Mouse (Mus musculus) G1E (cell line): Measurements from ENCODE around the gene Cyfip1. TPM values are rescaled to one million over a fixed set of nuclear protein-coding genes. Genes with fewer than 3 reads are reported as not detected.

Experiments used
- ATAC-seq: 2 replicates; pipeline ENCODE4 v1.8.0; 2016; ENCODE audit warnings: mild to moderate bottlenecking; ENCODE audit not compliant: insufficient number of reproducible peaks, poor library complexity, low FRiP score, severe bottlenecking; ENCODE audit errors: extremely low read depth
- DNase-seq: peaks from one replicate; pipeline ENCODE4 v3.0.0; 2012; ENCODE audit warnings: low spot score
- H3K27me3 ChIP-seq: 2 replicates; pipeline ENCODE4 v1.6.1; 2012; ENCODE audit warnings: mild to moderate bottlenecking, low read length, inconsistent platforms; ENCODE audit not compliant: insufficient read depth
- H3K36me3 ChIP-seq: replicated peaks from 2 replicates; pipeline ENCODE3; 2012; ENCODE audit warnings: mild to moderate bottlenecking, inconsistent platforms
- H3K4me1 ChIP-seq: 2 replicates; pipeline ENCODE4 v1.6.1; 2012; ENCODE audit warnings: low read depth, low read length, inconsistent platforms, mixed read lengths; ENCODE audit not compliant: insufficient read depth
- H3K4me3 ChIP-seq: 2 replicates; pipeline ENCODE4 v1.5.1; 2012; ENCODE audit warnings: low read depth, mild to moderate bottlenecking, inconsistent platforms, low read length, moderate library complexity, mixed read lengths
- H3K9me3 ChIP-seq: replicated peaks from 2 replicates; pipeline ENCODE4 v1.6.1; 2012; ENCODE audit warnings: inconsistent platforms
- CTCF ChIP-seq: IDR thresholded peaks from 2 replicates; pipeline ENCODE4 v1.5.1; 2012; ENCODE audit warnings: low read depth, low read length, inconsistent platforms, mixed read lengths
- GATA1 ChIP-seq: IDR thresholded peaks from 2 replicates; pipeline ENCODE4 v1.6.1; 2012; ENCODE audit warnings: borderline replicate concordance, low read length, inconsistent platforms, mixed read lengths
- GATA2 ChIP-seq: IDR thresholded peaks from 2 replicates; pipeline ENCODE4 v1.6.1; 2012; ENCODE audit warnings: low read depth, low read length, inconsistent platforms, borderline replicate concordance
- POLR2AphosphoS5 ChIP-seq: IDR thresholded peaks from 2 replicates; pipeline ENCODE4 v1.6.1; 2012; ENCODE audit warnings: low read depth, low read length, inconsistent platforms; ENCODE audit not compliant: insufficient replicate concordance
- TAL1 ChIP-seq: conservative IDR thresholded peaks from 2 replicates; pipeline ENCODE4 v1.6.1; 2012; ENCODE audit warnings: low read depth, low read length, inconsistent platforms, mixed read lengths
- polyA plus RNA-seq: library from polyadenylated mRNA; stranded (reverse); fragments of >175 nt; gene quantifications from 2 replicates; pipeline ENCODE4 v1.2.3, GENCODE M21; 2012
- total RNA-seq, 2 experiments: library from RNA; stranded (forward) in 1 of 2; stranded (reverse) in 1 of 2; fragments of 200-1000 nt in 1 of 2; fragments of >200 nt in 1 of 2; fragmentation: Nextera tagmentation in 1 of 2; gene quantifications; 2 replicates each; pipeline ENCODE4 v1.2.3; 2014 to 2017

Gene Cyfip1
- total and polyA plus RNA-seq, 3 experiments, result 39.0 to 70.8 (median 60.7) TPM

DNA sequence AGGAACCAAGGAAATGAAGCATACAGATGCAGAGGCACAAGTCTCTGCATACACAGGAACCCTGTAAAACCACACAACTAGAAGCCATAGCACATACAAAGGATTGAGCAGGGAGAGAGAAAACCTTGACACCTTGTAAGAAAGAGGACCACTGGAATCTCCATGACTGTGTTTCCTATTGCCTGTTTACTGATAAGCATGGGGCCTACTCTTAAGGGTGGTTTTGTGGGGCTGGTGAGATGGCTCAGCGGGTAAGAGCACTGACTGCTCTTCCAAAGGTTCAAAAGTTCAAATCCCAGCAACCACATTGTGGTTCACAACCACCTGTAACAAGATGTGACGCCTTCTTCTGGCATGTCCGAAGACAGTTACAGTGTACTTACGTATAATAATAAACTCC, 85.7 kb downstream of the Cyfip1 start:
- TF ChIP-seq TAL1 (no peak), GATA2 (no peak), POLR2AphosphoS5 (no peak), GATA1 (no peak), CTCF (no peak)
- ATAC-seq (no peak), DNase-seq (no peak)
- H3K4me3 ChIP-seq, result no peak overlapping the region
- H3K4me1 ChIP-seq, result no peaks in the 10 kb centered on the region
- H3K27me3 ChIP-seq, result no peaks in the 10 kb centered on the region
- H3K36me3 ChIP-seq, result peaks cover 73% of the 10 kb centered on the region
- no peaks in the 10 kb centered on the region for H3K9me3 ChIP-seq

- TF ChIP-seq GATA2, result no peak
- no peak for TF ChIP-seq GATA1
- TF ChIP-seq POLR2AphosphoS5, result no peak
- TF ChIP-seq CTCF, result no peak
- ATAC-seq (no peak), DNase-seq (no peak)
- peaks cover 67% of the 10 kb centered on the region for H3K36me3 ChIP-seq
- H3K4me3 ChIP-seq, result no peak overlapping the region
- no peaks in the 10 kb centered on the region for H3K9me3 ChIP-seq
- H3K4me1 ChIP-seq, result no peaks in the 10 kb centered on the region
- no peaks in the 10 kb centered on the region for H3K27me3 ChIP-seq
Observed at GRCm38 (mm10) chr7:55928649-55929048, 87.1 kb downstream of the Cyfip1 start.

GRCm38 (mm10) chr7:55935025-55935424, 93.5 kb downstream of the Cyfip1 start:
- Histone ChIP-seq H3K27me3 (no peaks in the 10 kb centered on the region), H3K9me3 (no peaks in the 10 kb centered on the region), H3K4me3 (no peak overlapping the region), H3K36me3 (peaks cover 66% of the 10 kb centered on the region), H3K4me1 (no peaks in the 10 kb centered on the region)
- ATAC-seq (no peak; the same call in 1 of the 2 replicates), DNase-seq (no peak)
- TF ChIP-seq POLR2AphosphoS5 (no peak), CTCF (no peak), TAL1 (no peak), GATA2 (no peak), GATA1 (no peak)

GRCm38 (mm10) chr7:55938341-55938740, 96.8 kb downstream of the Cyfip1 start:
- Histone ChIP-seq H3K9me3 (no peaks in the 10 kb centered on the region), H3K4me1 (no peaks in the 10 kb centered on the region), H3K36me3 (peaks cover 64% of the 10 kb centered on the region), H3K4me3 (no peak overlapping the region), H3K27me3 (no peaks in the 10 kb centered on the region)
- TF ChIP-seq POLR2AphosphoS5 (no peak), TAL1 (no peak), GATA2 (no peak), GATA1 (no peak), CTCF (no peak)
- ATAC-seq (no peak), DNase-seq (no peak)

GRCm38 (mm10) chr7:55956054-55956453, 114.5 kb downstream of the Cyfip1 start:
- DNase-seq (no peak), ATAC-seq (no peak)
- Histone ChIP-seq H3K9me3 (no peaks in the 10 kb centered on the region), H3K4me1 (peaks cover 15% of the 10 kb centered on the region), H3K36me3 (peaks cover 55% of the 10 kb centered on the region), H3K4me3 (no peak overlapping the region), H3K27me3 (no peaks in the 10 kb centered on the region)
- TF ChIP-seq GATA2 (no peak), TAL1 (no peak), POLR2AphosphoS5 (no peak), CTCF (no peak), GATA1 (no peak)

DNA sequence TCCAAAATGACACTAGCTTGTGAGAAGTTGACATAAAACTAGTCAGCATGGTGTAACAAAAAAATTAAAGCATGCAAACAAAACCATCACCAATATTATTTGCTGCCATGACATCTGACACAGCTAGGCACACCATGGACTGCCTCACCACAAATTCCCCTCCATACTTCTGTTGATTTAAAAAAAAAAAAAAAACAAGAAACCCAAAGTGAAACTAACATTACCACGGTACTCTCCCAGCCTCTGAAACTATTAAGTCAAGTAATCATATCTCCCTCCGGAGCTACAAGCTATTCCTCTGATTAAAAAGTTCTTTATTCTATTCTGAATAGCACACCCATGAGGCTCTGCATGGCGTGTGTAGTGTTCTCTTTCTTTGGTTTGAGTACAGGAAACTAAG, 115.6 kb downstream of the Cyfip1 start:
- no peak for ATAC-seq
- Histone ChIP-seq H3K9me3 (no peaks in the 10 kb centered on the region), H3K4me3 (no peak overlapping the region), H3K27me3 (no peaks in the 10 kb centered on the region), H3K4me1 (peaks cover 16% of the 10 kb centered on the region), H3K36me3 (peaks cover 55% of the 10 kb centered on the region)
- no peak for DNase-seq
- no peak for TF ChIP-seq CTCF
- no peak for TF ChIP-seq TAL1
- TF ChIP-seq GATA1, result no peak
- TF ChIP-seq GATA2, result no peak
- no peak for TF ChIP-seq POLR2AphosphoS5

GRCm38 (mm10) chr7:55957916-55958315, 116.4 kb downstream of the Cyfip1 start:
- DNase-seq (no peak), ATAC-seq (no peak)
- peaks cover 21% of the 10 kb centered on the region for H3K4me1 ChIP-seq
- no peak overlapping the region for H3K4me3 ChIP-seq
- H3K27me3 ChIP-seq, result no peaks in the 10 kb centered on the region
- no peaks in the 10 kb centered on the region for H3K9me3 ChIP-seq
- TF ChIP-seq CTCF (no peak), GATA1 (no peak)
- peaks cover 55% of the 10 kb centered on the region for H3K36me3 ChIP-seq
